Mouse (Mus musculus): ENCODE results near the gene H1fnt.

- no peak for TF ChIP-seq CTCF (IDR thresholded peaks at IDR 0.05; ENCODE audit: extremely low read depth, insufficient read depth, low read length)
- TF ChIP-seq POLR2A (IDR thresholded peaks at IDR 0.05; ENCODE audit: extremely low read depth, insufficient read depth, low read length) = no peak
Observed at GRCm38 (mm10) chr15:98286418-98286817, 29.3 kb upstream of the H1fnt start.

Data from cortical plate, adult 2 months (tissue).